Mouse (Mus musculus) neural tube, embryonic 14.5 days (tissue): ENCODE results near the gene Galnt18. TPM values are rescaled to one million over a fixed set of nuclear protein-coding genes. Genes with fewer than 3 reads are reported as not detected.

Source experiments
- ATAC-seq: fragments of 200-750 bp; cut with Nextera tagmentation; 2 replicates; pipeline ENCODE4 v1.8.0; 2017; ENCODE audit warnings: low read depth, mild to moderate bottlenecking, moderate TSS enrichment, moderate library complexity
- H3K27ac ChIP-seq: fragments of 300-500 bp; sonication (generic); 2 replicates; pipeline ENCODE4 v1.5.1; 2014; ENCODE audit warnings: low read depth, mild to moderate bottlenecking, control low read depth, low read length, moderate library complexity, mixed read lengths
- H3K27me3 ChIP-seq: fragments of 300-500 bp; sonication (generic); 2 replicates; pipeline ENCODE4 v1.6.1; 2014; ENCODE audit warnings: low read length; ENCODE audit not compliant: control insufficient read depth, insufficient read depth
- H3K36me3 ChIP-seq: fragments of 300-500 bp; sonication (generic); 2 replicates; pipeline ENCODE4 v1.6.1; 2014; ENCODE audit warnings: low read length, mixed read lengths; ENCODE audit not compliant: control insufficient read depth, insufficient read depth
- H3K4me1 ChIP-seq: fragments of 300-500 bp; sonication (generic); 2 replicates; pipeline ENCODE4 v1.6.1; 2014; ENCODE audit warnings: low read length; ENCODE audit not compliant: control insufficient read depth, insufficient read depth
- H3K4me2 ChIP-seq: fragments of 300-500 bp; sonication (generic); 2 replicates; pipeline ENCODE4 v1.6.1; 2014; ENCODE audit warnings: mild to moderate bottlenecking, low read depth, low read length, control low read depth
- H3K4me3 ChIP-seq: fragments of 300-500 bp; sonication (generic); 2 replicates; pipeline ENCODE4 v1.5.1; 2014; ENCODE audit warnings: low read depth, low read length, control low read depth, mixed read lengths
- H3K9ac ChIP-seq: fragments of 300-500 bp; sonication (generic); replicated peaks from 2 replicates; pipeline ENCODE4 v1.6.1; 2014; ENCODE audit warnings: low read depth, mild to moderate bottlenecking, control low read depth, low read length, mixed read lengths
- H3K9me3 ChIP-seq: fragments of 300-500 bp; sonication (generic); 2 replicates; pipeline ENCODE4 v1.6.1; 2016; ENCODE audit warnings: low read length; ENCODE audit not compliant: control insufficient read depth
- WGBS: fragments of 180-500 bp; shearing (Covaris S2); extraction: QIAGEN DNeasy Blood & Tissue Kit; methylation state at CpG from one replicate; pipeline ENCODE4 v1.1.7; 2014; 5-methylcytosine and 5-hydroxymethylcytosine counted together
- polyA plus RNA-seq: library from polyadenylated mRNA; unstranded; fragments of >200 nt; fragmentation: Nextera tagmentation; extraction: Ambion mirVana; gene quantifications from 2 replicates; pipeline ENCODE4 v1.2.1, GENCODE M21; 2014

Galnt18 gene
- polyA plus RNA-seq, 1 experiment from 2014 or later = 12.7 TPM

- Histone ChIP-seq H3K27ac (no peak overlapping the region), H3K4me1 (no peaks in the 10 kb centered on the region), H3K4me3 (no peak overlapping the region), H3K36me3 (no peaks in the 10 kb centered on the region), H3K9me3 (no peaks in the 10 kb centered on the region), H3K9ac (no peak overlapping the region), H3K27me3 (no peaks in the 10 kb centered on the region), H3K4me2 (no peak overlapping the region)
- WGBS = 79% methylated on average over 5 of the region's 5 CpGs
- ATAC-seq = no peak
These were observed 190.2 kb downstream of the Galnt18 start for GRCm38 (mm10) chr7:111589506-111590125.

GRCm38 (mm10) chr7:111588291-111588781 lies 191.4 kb downstream of the Galnt18 start:
- Histone ChIP-seq H3K4me3 (no peak overlapping the region), H3K36me3 (no peaks in the 10 kb centered on the region), H3K27me3 (no peaks in the 10 kb centered on the region), H3K4me1 (no peaks in the 10 kb centered on the region), H3K4me2 (no peak overlapping the region), H3K27ac (no peak overlapping the region), H3K9ac (no peak overlapping the region), H3K9me3 (no peaks in the 10 kb centered on the region)
- WGBS = 58% methylated on average over 4 of the region's 4 CpGs
- no peak for ATAC-seq

GRCm38 (mm10) chr7:111580547-111580946 lies 199.2 kb downstream of the Galnt18 start:
- WGBS = 60% methylated on average over 6 of the region's 6 CpGs
- no peaks in the 10 kb centered on the region for H3K9me3 ChIP-seq
- no peaks in the 10 kb centered on the region for H3K27me3 ChIP-seq
- no peak overlapping the region for H3K9ac ChIP-seq
- no peaks in the 10 kb centered on the region for H3K36me3 ChIP-seq
- H3K4me3 ChIP-seq = no peak overlapping the region
- H3K27ac ChIP-seq = no peak overlapping the region
- no peak overlapping the region for H3K4me2 ChIP-seq
- H3K4me1 ChIP-seq = no peaks in the 10 kb centered on the region
- no peak for ATAC-seq

- Histone ChIP-seq H3K27ac (no peak overlapping the region), H3K9me3 (no peaks in the 10 kb centered on the region), H3K4me3 (no peak overlapping the region), H3K36me3 (no peaks in the 10 kb centered on the region), H3K4me2 (no peak overlapping the region), H3K9ac (no peak overlapping the region), H3K4me1 (0 out of 2 replicates have a peak, but pooled peaks cover 2% of the 10 kb centered on the region), H3K27me3 (no peaks in the 10 kb centered on the region)
- WGBS = 58% methylated on average over 2 of the region's 2 CpGs
- ATAC-seq = no peak
These were observed 204.7 kb downstream of the Galnt18 start for GRCm38 (mm10) chr7:111575096-111575495.

- Histone ChIP-seq H3K27ac (no peak overlapping the region), H3K4me3 (no peak overlapping the region), H3K4me2 (no peak overlapping the region), H3K36me3 (no peaks in the 10 kb centered on the region), H3K4me1 (0 out of 2 replicates have a peak, but pooled peaks cover 2% of the 10 kb centered on the region), H3K9me3 (no peaks in the 10 kb centered on the region), H3K9ac (no peak overlapping the region), H3K27me3 (no peaks in the 10 kb centered on the region)
- ATAC-seq = no peak
- WGBS = 83% methylated on average over 2 of the region's 2 CpGs
These were observed 207.4 kb downstream of the Galnt18 start for GRCm38 (mm10) chr7:111572336-111572735.

GRCm38 (mm10) chr7:111566838-111567237 lies 212.9 kb downstream of the Galnt18 start:
- no peaks in the 10 kb centered on the region for H3K27me3 ChIP-seq
- no peaks in the 10 kb centered on the region for H3K4me1 ChIP-seq
- H3K4me2 ChIP-seq = no peak overlapping the region
- H3K36me3 ChIP-seq = no peaks in the 10 kb centered on the region
- H3K9ac ChIP-seq = no peak overlapping the region
- H3K27ac ChIP-seq = no peak overlapping the region
- WGBS = 70% methylated on average over 6 of the region's 6 CpGs
- no peaks in the 10 kb centered on the region for H3K9me3 ChIP-seq
- no peak for ATAC-seq
- no peak overlapping the region for H3K4me3 ChIP-seq

GRCm38 (mm10) chr7:111563316-111564110 lies 216.3 kb downstream of the Galnt18 start:
- Histone ChIP-seq H3K36me3 (no peaks in the 10 kb centered on the region), H3K27me3 (no peaks in the 10 kb centered on the region), H3K4me2 (no peak overlapping the region), H3K4me1 (no peaks in the 10 kb centered on the region), H3K9me3 (no peaks in the 10 kb centered on the region), H3K9ac (no peak overlapping the region), H3K4me3 (no peak overlapping the region), H3K27ac (no peak overlapping the region)
- ATAC-seq = no peak
- 71% methylated on average over 9 of the region's 9 CpGs for WGBS

- no peak for ATAC-seq
- Histone ChIP-seq H3K36me3 (no peaks in the 10 kb centered on the region), H3K4me2 (no peak overlapping the region), H3K27ac (no peak overlapping the region), H3K27me3 (no peaks in the 10 kb centered on the region), H3K9me3 (no peaks in the 10 kb centered on the region), H3K9ac (no peak overlapping the region), H3K4me1 (no peaks in the 10 kb centered on the region), H3K4me3 (no peak overlapping the region)
- WGBS = 78% methylated on average over 3 of the region's 3 CpGs
These were observed 219.7 kb downstream of the Galnt18 start for GRCm38 (mm10) chr7:111560097-111560496.

- no peaks in the 10 kb centered on the region for H3K4me1 ChIP-seq
- no peaks in the 10 kb centered on the region for H3K36me3 ChIP-seq
- no peak overlapping the region for H3K4me2 ChIP-seq
- ATAC-seq = no peak
- H3K27ac ChIP-seq = no peak overlapping the region
- no peak overlapping the region for H3K4me3 ChIP-seq
- no peak overlapping the region for H3K9ac ChIP-seq
- 67% methylated on average over 3 of the region's 3 CpGs for WGBS
- H3K9me3 ChIP-seq = no peaks in the 10 kb centered on the region
- no peaks in the 10 kb centered on the region for H3K27me3 ChIP-seq
These were observed 220.8 kb downstream of the Galnt18 start for GRCm38 (mm10) chr7:111559011-111559410.
